Mouse (Mus musculus) heart, adult 18-20 months (tissue): ENCODE data around the gene Cyren. TPM values are rescaled to one million over a fixed set of nuclear protein-coding genes. Genes with fewer than 3 reads are reported as not detected.

Source experiments
- DNase-seq, 2 experiments: peaks; one replicate each; pipeline ENCODE4 v3.0.0; 2021 to 2022; ENCODE audit warnings: mixed read lengths in 1 of 2
- long read RNA-seq, 2 experiments: library from polyadenylated mRNA; stranded (forward); transcript quantifications; one replicate each; pipeline ENCODE4 v2.0.0; 2021
- total RNA-seq, 2 experiments: library from RNA; stranded (reverse); gene quantifications; 2 replicates each; pipeline ENCODE4 v1.2.3; 2021

Gene Cyren
- 1 to 10 TPM; 3.6 to 5.2 TPM for total RNA-seq
- long read RNA-seq, experiment 1, partial matches to known transcripts = 0 of 4 reads
- long read RNA-seq, experiment 1, other reads (novel, unspliced or antisense) = 4 of 4 reads
- long read RNA-seq, experiment 2, partial matches to known transcripts = 0 of 5 reads
- long read RNA-seq, experiment 2, other reads (novel, unspliced or antisense) = 5 of 5 reads

DNA sequence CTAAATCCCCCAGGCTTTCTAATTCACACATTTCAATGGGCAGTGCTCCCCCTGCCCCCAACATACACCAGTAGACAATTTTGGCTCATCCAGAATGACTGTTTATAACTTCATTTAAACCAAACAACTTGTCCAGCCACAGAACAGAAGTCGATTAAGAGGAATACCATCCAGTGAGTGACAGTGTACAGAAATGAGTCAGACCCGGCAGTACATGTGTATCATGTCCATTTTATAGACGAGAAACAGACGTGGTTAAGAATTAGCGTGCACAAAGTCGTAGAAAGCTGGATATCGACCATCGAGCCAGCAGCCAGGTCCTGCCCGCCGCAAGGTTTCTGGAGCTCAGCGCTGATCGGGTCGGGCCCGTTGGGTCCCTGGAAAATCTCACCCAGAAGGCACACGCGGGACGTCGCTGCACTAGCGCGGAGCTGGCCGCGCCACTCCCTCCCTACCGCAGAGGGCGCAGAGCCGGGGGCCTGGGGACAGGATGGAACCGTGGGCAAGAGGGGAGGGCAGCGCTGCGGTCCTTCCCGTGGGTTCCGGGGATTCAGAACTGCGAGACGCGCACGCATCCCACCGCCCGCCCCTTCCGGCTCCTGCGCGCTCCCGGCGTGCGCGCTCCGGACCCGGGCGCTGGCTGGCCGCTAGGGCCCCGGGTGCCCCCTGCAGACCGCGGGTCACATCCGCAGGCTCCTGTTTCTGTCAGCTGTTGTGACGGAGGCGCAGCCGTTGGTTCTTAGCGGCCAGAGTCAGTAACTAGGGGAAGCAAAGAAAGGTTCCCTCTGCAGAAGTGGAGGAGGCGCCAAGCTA is at the start of gene Cyren:
TSS of gene Cyren (minus strand) at position 552 of the 813 bp plus-strand sequence.
- DNase-seq = peak; percentile 93 to 96

DNA sequence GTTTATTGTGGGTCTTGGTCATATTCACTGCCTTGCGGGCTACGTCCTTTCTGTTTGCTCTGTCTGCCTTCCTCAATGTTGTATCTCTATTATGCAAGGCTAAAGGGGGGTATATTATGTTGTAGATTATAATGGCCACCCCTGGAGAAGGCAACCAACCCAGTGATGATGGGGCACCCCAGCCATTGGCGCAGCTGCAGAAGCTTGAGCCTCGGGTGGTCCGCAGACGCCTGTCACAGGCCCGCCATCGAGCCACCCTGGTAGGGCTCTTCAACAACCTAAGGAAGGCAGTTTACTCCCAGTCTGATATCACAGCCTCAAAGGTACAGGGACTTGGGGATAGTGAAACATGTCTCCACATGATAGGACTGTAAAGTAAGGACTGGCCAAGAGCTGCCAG is 49.7 kb upstream of the Cyren start:
- no peak for DNase-seq

DNA sequence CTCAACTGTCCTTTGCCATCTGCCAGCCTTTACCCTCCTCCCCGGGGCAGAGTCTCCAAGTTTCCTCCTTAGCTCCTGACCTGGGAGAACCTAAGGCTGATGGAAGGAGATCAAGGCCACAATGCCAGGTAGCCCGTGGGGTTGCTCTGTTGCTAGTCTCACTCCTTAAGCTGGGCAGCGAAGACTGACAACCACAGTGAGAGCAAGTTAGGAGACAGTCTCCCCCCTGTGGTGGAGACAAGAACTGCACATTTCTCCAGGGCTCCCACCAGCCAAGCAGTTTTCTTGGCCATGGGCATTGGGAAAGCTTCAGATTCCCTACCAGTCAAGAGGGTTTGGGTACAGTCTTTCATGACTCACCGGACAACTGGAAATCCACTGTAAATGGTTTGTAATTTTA is 49.3 kb upstream of the Cyren start:
- DNase-seq = peak; percentile 70 to 84

DNA sequence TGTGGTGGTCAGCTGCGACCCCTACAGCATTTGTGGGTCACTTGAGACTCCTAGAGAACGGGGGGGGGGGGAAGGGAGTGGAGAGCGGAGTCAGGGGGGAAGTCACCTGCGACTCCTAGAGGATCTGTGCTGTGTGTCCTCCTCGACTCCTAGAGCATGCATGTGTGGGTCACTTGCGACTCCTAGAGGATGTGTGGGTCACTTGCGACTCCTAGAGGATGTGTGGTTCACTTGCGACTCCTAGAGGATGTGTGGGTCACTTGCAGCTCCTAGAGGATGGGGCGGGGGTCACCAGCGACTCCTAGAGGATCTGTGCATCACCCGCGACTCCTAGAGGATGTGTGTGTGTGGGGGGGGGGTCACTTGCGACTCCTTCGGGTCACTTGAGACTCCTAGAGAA is 44.1 kb upstream of the Cyren start:
- peak; percentile 53 to 60 for DNase-seq

DNA sequence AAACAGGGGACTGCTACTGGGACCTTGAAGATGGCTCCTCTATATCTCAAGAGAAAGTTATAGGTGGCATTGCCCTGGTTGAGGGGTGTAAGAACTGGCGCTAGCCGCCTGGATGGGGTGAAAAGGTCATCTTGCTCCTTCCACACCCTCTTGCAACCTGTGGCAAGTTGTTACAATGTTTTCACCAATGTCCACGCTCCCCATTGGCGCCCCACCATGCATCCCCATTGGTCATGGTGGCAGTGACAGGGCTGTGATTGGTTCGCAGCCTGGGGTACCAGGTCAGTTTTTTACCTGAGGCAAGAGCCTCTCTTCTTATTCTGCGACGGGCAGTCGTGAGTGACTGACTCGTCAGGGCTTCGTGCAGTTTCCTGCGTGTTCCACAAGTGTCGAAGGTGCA is 42.8 kb upstream of the Cyren start:
- no peak for DNase-seq

DNA sequence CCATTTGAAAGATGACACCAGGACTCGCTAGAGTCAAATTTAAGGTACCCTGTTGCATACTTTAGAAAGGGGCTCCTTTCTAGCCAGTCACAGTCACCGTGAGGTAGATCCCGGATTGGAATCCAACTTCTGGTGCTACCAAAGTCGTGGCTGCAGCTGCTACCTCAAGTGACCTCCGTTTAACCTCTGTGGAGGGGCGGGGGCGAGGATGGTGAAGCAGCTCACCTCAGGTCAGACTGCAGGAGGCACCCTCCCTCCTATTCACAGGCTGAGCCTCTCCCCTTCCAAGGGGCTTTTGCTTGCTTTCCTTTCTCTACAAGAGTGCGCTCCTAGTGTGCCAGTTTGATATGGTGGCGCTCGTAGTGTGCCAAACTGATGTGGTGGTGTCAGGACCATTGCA is 42.1 kb upstream of the Cyren start, which contains the start of gene Stra8:
TSS of gene Stra8 (plus strand) at position 208 of the 400 bp plus-strand sequence.
- DNase-seq = no peak

DNA sequence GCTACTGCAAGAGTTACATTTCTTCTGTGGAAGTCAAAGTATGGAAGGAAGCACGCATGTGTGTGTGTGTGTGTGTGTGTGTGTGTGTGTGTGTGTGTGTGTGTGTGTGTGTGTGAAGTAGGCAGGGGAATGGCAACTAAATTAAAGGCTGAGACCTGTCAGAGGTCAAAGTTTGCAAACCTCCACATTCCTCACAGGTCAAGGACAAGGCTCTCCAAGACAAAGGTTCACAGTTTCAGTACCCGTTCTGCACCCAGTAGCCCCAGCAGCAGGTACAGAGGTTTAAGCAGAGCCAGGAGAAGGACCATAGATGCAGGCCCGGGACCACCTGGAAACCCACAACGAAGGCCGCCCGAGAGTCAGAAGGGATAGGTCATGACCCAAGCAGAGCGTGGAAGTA is 41.3 kb upstream of the Cyren start:
- no peak for DNase-seq

DNA sequence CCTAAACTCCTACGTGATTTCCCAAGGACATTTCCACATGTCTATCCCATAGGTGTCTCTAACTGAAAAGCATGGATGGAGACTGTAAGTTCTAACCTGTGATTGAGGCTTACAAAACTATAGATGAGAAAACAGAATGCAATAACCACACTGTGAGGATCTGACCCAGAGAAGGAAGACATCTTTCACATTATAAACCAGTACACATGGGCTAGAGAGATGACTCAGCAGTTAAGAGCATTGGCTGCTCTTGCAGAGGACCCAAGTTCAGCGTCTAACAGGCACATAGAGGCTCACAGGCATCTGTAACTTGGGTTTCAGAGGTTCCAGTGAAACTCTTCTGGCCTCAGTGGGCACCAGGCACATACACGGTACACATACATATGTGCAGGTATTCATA is 36.6 kb upstream of the Cyren start:
- no peak for DNase-seq

DNA sequence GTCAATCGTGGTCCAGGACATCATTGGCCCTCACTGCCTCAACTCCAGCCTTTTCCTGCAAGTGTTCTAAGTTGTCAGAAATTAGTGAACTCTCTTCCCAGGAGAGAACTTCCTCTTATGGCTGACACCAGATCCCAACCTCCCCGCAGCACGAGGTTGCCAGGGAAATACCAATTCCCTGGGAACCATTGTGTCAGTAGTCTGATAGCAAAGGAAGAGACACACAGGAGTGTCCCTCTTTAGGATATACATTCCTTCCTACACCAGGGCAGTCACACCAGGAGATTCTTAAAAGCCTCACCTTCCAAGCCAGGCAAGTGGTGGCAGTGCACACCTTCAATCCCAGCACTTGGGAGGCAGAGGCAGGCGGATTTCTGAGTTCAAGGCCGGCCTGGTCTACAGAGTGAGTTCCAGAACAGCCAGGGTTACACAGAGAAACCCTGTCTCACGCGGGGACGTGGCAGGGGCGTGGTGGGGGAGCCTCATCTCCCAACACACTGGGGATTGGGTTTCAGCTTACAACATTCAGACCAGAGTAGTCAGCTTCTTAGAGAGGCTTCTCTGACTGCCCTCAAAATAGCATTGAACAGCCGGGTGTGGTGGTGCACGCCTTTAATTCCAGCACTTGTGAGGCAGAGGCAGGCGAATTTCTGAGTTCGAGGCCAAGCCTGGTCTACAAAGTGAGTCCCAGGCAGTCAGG is 35.6 kb upstream of the Cyren start:
- DNase-seq = no peak

DNA sequence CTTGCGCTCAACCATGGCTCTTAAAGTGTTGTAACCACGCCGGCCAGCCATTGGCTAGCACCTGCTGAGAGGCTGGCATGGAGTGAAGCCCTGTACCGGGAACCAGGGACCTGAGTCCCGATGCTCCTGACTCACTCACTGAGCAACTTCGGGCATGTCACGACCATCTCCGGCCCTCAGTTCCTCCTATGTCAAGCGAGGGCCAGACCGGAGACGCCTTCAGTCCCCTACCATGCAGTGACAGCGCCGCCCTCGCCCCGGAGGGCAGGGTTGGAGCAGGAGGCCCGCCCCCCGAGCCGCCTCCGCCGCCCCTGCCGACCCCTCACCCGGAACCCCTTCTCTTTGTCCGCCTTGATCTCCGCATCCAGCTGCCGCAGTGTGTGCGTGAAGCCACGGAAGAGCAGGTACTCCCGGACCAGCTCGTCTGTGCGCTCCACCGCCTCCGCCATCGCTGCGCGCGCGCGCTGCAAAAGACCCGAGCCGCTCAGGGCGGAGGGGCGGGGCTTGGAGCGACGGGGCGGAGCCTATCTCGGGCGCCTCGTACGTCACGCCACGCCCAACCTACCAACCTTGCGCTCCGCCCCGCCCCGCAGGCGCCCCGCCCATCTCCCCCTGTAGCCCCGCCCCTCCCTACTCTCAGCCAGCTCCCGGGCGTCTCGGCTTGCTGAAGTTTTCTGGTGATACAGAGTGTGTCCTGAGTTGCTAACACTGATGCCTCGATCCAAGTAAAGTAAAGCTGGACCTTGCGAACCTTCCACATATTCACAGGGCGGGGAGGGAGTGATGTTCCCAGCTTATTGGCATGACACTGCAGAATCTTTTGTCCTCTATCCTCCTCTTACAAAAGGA is 32.7 kb upstream of the Cyren start, which contains the start of gene Wdr91:
TSS of gene Wdr91 (minus strand) at position 506 of the 849 bp plus-strand sequence.
- DNase-seq = peak; percentile 93 to 97

DNA sequence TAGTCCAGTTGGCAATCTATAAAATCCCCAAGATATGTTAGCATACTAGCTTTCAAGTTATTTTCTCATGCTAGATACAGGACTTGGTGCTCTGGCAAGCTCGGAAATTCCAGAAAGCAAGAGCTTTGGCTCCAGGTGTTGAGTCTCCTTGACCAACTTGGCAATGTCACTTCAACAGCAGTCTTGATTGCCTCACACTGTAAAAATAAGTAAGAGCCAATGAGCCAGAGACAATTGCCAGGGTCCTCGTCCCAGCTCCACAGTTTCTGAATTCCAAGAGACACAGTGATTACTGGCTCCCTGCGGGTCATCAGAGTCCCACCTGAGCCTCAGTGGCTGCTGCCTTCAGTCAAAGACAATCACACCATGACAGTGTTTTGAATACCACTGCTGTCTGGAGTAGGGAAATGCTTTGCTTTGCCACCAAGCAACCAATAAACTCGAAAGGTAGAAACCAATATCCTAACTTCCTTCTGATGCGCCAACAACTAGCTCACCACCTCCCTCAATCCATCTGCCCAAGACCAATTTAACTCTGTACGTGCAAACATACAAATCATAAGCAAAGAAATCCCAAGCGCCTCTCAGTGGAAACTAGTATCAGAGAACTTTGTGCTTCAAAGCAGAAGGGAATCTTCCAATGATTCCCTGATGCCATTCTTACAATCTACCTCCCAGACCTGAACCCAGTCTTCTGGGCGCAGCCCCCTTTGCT is 31.9 kb upstream of the Cyren start:
- DNase-seq = no peak

DNA sequence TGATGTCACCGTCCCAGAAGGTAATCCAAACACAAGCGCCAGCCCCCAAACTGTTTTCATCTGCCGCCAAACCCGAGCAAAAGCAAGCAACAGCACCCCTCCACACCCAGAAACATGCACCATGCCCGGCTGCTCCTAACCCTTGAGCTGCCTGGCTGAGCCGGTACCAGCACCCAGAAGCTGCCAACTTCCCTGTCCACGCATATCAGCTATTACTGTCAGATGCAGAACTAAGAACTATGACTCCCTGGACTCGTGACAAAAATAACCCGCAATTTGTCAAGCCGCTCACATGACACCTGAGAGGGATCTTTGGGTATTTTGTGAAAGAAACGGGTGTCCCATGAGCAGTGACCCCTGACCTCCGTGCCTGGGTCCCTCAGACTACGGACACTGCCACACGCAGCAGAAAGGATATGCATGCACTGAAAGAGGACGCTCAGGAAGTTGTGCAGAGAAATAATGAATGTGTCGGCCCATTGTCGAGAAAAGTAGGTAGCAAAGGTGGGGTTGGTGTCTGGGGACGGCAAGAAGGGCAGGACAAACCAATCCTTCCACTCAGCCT is 29.9 kb upstream of the Cyren start:
- DNase-seq = peak; percentile 28 to 33

DNA sequence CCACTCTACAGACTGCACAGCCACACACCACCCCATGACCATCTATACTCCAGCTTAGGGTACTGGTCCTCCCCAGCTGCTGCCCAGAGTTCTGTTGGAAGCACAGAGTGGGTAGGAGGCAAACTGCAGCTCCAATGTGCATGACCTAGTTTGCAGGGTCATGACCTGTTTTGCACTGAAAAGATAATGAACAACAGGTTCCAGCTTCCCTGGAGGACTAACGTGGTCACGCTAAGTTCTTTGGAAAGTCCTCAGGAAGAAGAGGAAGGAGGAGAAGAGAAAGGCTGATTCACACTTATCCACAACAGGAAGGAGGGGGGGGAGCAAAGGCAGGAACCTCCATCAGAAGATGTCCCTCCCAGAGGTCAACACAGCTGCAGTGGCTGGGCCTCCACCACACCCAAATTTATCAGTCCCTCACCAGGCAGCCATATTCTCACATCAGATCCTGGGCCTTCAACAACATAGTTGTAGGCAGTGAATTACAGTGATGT is 29.3 kb upstream of the Cyren start:
- DNase-seq = peak; percentile 54 to 55

DNA sequence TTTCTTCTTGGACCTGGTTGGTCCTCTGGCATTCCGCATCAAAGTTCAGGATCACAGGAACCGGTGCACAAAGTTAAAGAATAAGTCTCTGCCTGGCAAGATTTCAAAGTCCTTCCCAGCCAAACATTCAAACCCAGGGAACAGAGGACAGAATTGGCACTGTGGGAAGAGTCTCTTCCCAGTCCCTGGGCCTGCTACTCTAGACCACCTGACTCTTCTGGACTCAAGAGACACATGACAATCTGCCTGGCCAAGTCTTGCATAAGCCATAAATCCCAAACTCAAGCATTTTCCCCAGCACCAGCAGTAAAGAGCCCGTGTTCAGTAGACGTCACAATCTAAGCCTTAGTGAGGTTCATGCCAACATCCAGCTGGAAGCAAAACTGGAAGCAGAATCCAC is 28.8 kb upstream of the Cyren start:
- DNase-seq = peak in 1 of 2 experiments; percentile 65

DNA sequence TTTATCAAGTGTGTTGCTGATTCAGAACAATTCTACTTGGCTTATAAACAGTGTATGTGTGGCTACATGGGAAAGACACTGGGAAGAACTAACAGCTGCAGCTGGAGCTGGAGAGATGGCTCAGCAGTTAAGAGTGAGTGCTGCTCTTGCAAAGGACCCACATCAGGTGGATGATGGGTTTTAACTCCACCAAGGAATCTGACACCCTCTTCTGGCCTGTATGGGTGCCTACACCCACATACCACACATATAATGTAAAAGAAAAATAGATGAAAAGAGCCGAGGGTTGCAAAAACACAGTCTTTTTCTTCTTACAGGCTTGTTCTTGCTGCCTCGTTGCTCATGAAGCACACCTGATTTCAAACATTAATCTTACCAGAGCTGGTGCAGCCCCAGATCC is 28.3 kb upstream of the Cyren start:
- no peak for DNase-seq

DNA sequence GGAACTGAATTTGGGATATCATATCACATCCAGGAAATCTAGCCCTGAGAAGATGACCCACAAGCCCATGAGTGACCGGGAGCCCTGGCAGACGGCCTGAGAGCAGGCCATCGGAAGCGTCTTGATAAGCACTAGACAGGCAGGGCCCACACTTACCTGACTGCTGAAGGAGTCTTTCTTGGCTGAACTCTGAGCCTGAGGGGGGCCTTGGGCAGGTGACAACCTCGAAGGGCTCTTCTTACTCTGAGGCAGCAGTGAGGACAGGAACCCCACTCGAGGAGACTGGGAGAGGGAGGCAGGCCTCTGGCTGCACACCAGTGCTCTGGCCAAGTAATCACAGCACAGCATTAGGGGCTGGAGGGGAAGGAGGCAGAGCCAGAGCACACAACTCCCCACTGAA is 26.5 kb upstream of the Cyren start:
- no peak for DNase-seq

DNA sequence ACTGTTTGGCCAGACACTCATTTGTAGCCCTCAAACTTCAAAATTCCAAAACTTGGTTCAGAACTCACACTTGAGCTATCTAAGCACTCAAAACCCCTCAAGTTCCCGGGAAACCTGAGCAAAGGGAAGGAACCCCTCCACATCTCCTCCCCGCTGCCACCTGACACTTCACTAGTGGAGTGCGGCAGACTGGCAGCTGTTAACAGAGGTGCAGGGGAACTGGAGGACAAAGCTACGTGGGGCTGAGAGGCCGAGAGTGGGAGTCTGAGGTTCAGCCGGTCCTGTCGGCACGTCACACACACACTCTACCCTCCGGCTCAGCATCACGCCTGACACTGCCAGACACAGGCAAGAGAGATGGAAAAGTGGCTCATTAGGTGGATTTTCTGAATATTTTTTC is 26.0 kb upstream of the Cyren start:
- DNase-seq = no peak

DNA sequence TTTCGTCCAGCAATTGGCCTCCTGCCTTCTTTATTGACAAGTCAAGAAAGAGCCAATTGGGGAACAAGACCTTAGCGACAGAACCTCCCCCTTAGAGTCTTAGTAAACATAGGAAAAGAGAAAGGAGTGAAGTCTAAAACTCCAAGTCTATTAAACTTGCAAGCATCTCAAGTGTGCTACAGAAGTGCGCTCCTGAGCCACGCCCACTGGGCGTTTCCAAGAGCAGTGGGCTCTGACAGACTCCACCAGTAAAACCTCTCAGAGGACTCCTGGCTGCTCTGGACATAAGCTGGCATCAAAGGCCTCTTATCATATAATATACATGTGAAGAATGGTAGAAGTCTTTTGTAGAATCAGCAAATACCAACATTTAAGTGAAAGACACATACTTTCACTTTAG is 25.6 kb upstream of the Cyren start:
- DNase-seq = no peak

DNA sequence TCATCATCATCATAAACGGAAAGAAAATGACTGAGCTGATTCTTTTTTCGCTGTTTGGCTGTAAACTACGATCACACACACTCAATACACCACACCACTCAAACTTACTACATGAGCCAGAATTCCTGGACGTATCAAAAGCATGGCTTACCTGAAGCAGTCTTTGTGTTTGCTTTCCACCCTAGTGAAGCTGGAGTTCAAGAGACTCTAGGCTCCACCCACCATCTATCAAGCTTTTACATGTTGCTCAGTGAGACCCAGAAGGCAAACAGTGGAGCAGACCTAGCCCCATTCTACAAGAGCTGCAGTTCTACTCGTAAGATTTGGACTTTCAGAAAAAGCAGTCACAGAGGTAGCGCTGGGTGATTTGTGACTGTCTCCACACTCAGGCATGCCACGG is 24.7 kb upstream of the Cyren start:
- no peak for DNase-seq

DNA sequence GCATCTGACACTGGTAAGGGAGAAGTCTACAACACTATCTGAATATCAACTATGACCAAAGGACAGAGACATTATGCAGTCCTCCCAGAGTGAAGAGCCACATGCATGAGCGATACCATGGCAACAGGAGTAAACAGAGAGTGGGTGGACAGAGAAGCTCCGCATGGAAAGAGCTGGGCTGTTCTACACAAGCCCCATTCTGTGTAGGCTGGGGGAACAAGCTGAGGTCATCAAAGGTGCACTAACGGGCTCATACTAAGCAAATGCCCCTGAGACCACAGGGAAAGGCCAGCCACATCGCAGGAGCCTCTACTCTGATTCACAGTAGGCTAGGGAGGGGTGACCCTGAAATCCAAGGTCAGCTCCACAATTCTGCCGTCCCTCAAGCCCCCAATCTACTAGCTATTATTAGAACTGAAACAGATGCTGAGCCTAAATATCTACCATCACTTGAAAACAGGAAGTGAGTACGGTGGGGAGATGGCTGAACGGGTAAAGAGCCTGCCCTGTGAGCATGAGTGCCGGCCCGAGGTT is 24.1 kb upstream of the Cyren start:
- no peak for DNase-seq

DNA sequence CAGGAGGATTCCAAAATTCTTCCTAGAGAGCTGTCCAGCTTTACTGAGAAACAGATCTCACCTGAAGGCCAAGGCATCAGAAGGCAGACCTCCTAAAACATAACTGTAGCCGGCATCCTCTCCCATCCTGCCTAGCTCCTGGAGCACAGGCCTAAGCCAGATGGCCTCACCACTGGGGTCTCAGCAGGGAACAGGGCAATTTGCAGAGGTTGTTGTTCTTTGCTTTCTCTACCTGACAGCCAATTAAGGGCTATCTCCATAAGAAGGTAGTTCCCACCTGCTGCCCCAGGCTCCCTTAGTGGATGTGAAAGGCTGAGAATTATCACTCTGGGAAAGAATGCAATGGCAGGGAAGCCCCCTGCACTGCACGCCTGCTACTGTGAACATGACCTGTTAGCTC is 23.1 kb upstream of the Cyren start:
- no peak for DNase-seq
